Mouse (Mus musculus) E14TG2a.4 (cell line): ENCODE data around the gene Cstad.

ENCODE experiments used
- CTCF ChIP-seq: conservative IDR thresholded peaks from 2 replicates; pipeline ENCODE4 v1.5.1; 2014; ENCODE audit warnings: low read length
- NANOG ChIP-seq: IDR thresholded peaks from 2 replicates; pipeline ENCODE4 v1.6.1; 2014; ENCODE audit warnings: borderline replicate concordance, low read length, mixed read lengths
- POU5F1 ChIP-seq: IDR thresholded peaks from 2 replicates; pipeline ENCODE4 v1.6.1; 2014; ENCODE audit warnings: low read length, borderline replicate concordance

DNA sequence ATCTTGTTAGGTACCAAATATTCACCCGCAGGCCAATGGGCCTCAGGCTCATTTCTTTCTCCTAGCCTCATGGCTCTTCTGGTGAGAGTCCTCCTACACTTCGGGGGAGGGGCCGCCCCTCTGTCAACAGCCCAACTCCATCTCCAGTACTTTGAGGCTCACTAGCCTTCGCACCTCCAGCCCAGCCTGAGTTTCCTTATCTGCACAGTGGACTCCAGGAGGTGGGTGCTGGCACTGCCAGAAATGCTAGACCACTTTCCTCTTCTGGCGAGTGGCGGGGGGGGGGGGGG lies 10.9 kb downstream of the Cstad start:
- no peak for TF ChIP-seq CTCF
- no peak for TF ChIP-seq POU5F1
- no peak for TF ChIP-seq NANOG
